Mouse (Mus musculus): ENCODE measurements at regions not wholly inside any gene's neighbourhood (a gene's known extent, or its start where the extent isn't known, plus 50 kb on each side); places are given as distances from the start of the nearest gene placed in this dataset.

- no peak for DNase-seq (ENCODE audit: low read depth)
- TF ChIP-seq CTCF (IDR thresholded peaks at IDR 0.05; ENCODE audit: borderline replicate concordance, extremely low read depth, insufficient read depth, insufficient read length) (no peak), POLR2A (IDR thresholded peaks at IDR 0.05; ENCODE audit: borderline replicate concordance, extremely low read depth, insufficient read depth, insufficient read length, poor library complexity, severe bottlenecking) (no peak)
Observed at GRCm38 (mm10) chr3:154513566-154513965, 82.9 kb upstream of the Cryz start.

GRCm38 (mm10) chr3:154510160-154510559 is 86.4 kb upstream of the Cryz start:
- DNase-seq (ENCODE audit: low read depth), result no peak
- TF ChIP-seq CTCF (IDR thresholded peaks at IDR 0.05; ENCODE audit: borderline replicate concordance, extremely low read depth, insufficient read depth, insufficient read length) (no peak), POLR2A (IDR thresholded peaks at IDR 0.05; ENCODE audit: borderline replicate concordance, extremely low read depth, insufficient read depth, insufficient read length, poor library complexity, severe bottlenecking) (no peak)

GRCm38 (mm10) chr3:154509394-154509793 is 87.1 kb upstream of the Cryz start:
- TF ChIP-seq POLR2A (IDR thresholded peaks at IDR 0.05; ENCODE audit: borderline replicate concordance, extremely low read depth, insufficient read depth, insufficient read length, poor library complexity, severe bottlenecking) (no peak), CTCF (IDR thresholded peaks at IDR 0.05; ENCODE audit: borderline replicate concordance, extremely low read depth, insufficient read depth, insufficient read length) (no peak)
- peak; percentile 9 for DNase-seq (ENCODE audit: low read depth)

GRCm38 (mm10) chr3:154493387-154493920 is 103.1 kb upstream of the Cryz start:
- TF ChIP-seq POLR2A (IDR thresholded peaks at IDR 0.05; ENCODE audit: borderline replicate concordance, extremely low read depth, insufficient read depth, insufficient read length, poor library complexity, severe bottlenecking) (no peak), CTCF (IDR thresholded peaks at IDR 0.05; ENCODE audit: borderline replicate concordance, extremely low read depth, insufficient read depth, insufficient read length) (no peak)
- DNase-seq (ENCODE audit: low read depth), result no peak

GRCm38 (mm10) chr3:154472426-154472825 is 124.1 kb upstream of the Cryz start:
- DNase-seq (ENCODE audit: low read depth), result no peak

GRCm38 (mm10) chr3:154467581-154468374 is 128.7 kb upstream of the Cryz start:
- peak; percentile 95 for DNase-seq (ENCODE audit: low read depth)
- TF ChIP-seq POLR2A (IDR thresholded peaks at IDR 0.05; ENCODE audit: borderline replicate concordance, extremely low read depth, insufficient read depth, insufficient read length, poor library complexity, severe bottlenecking) (no peak), CTCF (IDR thresholded peaks at IDR 0.05; ENCODE audit: borderline replicate concordance, extremely low read depth, insufficient read depth, insufficient read length) (no peak)

More at GRCm38 (mm10) chr3:154472426-154472825, 124.1 kb upstream of the Cryz start:
- no peak for TF ChIP-seq CTCF (IDR thresholded peaks at IDR 0.05; ENCODE audit: borderline replicate concordance, extremely low read depth, insufficient read depth, insufficient read length)
- TF ChIP-seq POLR2A (IDR thresholded peaks at IDR 0.05; ENCODE audit: borderline replicate concordance, extremely low read depth, insufficient read depth, insufficient read length, poor library complexity, severe bottlenecking), result no peak

- DNase-seq (ENCODE audit: low read depth), result no peak
- TF ChIP-seq CTCF (IDR thresholded peaks at IDR 0.05; ENCODE audit: borderline replicate concordance, extremely low read depth, insufficient read depth, insufficient read length) (0 out of 2 replicates have a peak, but pooled peaks have one; percentile 10), POLR2A (IDR thresholded peaks at IDR 0.05; ENCODE audit: borderline replicate concordance, extremely low read depth, insufficient read depth, insufficient read length, poor library complexity, severe bottlenecking) (no peak)
Observed at GRCm38 (mm10) chr3:154458208-154458607, 127.7 kb upstream of the Lhx8 start.

- TF ChIP-seq CTCF (IDR thresholded peaks at IDR 0.05; ENCODE audit: borderline replicate concordance, extremely low read depth, insufficient read depth, insufficient read length) (no peak), POLR2A (IDR thresholded peaks at IDR 0.05; ENCODE audit: borderline replicate concordance, extremely low read depth, insufficient read depth, insufficient read length, poor library complexity, severe bottlenecking) (no peak)
- no peak for DNase-seq (ENCODE audit: low read depth)
Observed at GRCm38 (mm10) chr3:154453025-154453424, 122.6 kb upstream of the Lhx8 start.

- no peak for DNase-seq (ENCODE audit: low read depth)
- TF ChIP-seq CTCF (IDR thresholded peaks at IDR 0.05; ENCODE audit: borderline replicate concordance, extremely low read depth, insufficient read depth, insufficient read length), result no peak
- no peak for TF ChIP-seq POLR2A (IDR thresholded peaks at IDR 0.05; ENCODE audit: borderline replicate concordance, extremely low read depth, insufficient read depth, insufficient read length, poor library complexity, severe bottlenecking)
Observed at GRCm38 (mm10) chr3:154452585-154452984, 122.1 kb upstream of the Lhx8 start.

- TF ChIP-seq POLR2A (IDR thresholded peaks at IDR 0.05; ENCODE audit: borderline replicate concordance, extremely low read depth, insufficient read depth, insufficient read length, poor library complexity, severe bottlenecking) (no peak), CTCF (IDR thresholded peaks at IDR 0.05; ENCODE audit: borderline replicate concordance, extremely low read depth, insufficient read depth, insufficient read length) (no peak)
- DNase-seq (ENCODE audit: low read depth), result no peak
Observed at GRCm38 (mm10) chr3:154451169-154451568, 120.7 kb upstream of the Lhx8 start.

GRCm38 (mm10) chr3:154443351-154444075 is 113.1 kb upstream of the Lhx8 start:
- TF ChIP-seq POLR2A (IDR thresholded peaks at IDR 0.05; ENCODE audit: borderline replicate concordance, extremely low read depth, insufficient read depth, insufficient read length, poor library complexity, severe bottlenecking) (no peak), CTCF (IDR thresholded peaks at IDR 0.05; ENCODE audit: borderline replicate concordance, extremely low read depth, insufficient read depth, insufficient read length) (no peak)
- no peak for DNase-seq (ENCODE audit: low read depth)
